Mouse (Mus musculus): ENCODE measurements at regions not wholly inside any gene's neighbourhood (a gene's known extent, or its start where the extent isn't known, plus 50 kb on each side); places are given as distances from the start of the nearest gene placed in this dataset.
"Not testable (repeated sequence)": the region's sequence is repeated elsewhere in the genome, so short reads cannot be mapped to it uniquely, and the experiment has no call there.

GRCm38 (mm10) chr5:76081379-76081778 is 58.7 kb upstream of the Srd5a3 start:
- not testable (repeated sequence) for H3K4me1 ChIP-seq (replicated peaks); ATAC-seq (ENCODE audit: low read depth); H3K9ac ChIP-seq; H3K4me2 ChIP-seq; H3K36me3 ChIP-seq; H3K27me3 ChIP-seq; H3K9me3 ChIP-seq (replicated peaks); DNase-seq; H3K27ac ChIP-seq; H3K4me3 ChIP-seq (replicated peaks)
- WGBS (ENCODE audit: insufficient replicate concordance), result 69% methylated on average over 2 of the region's 2 CpGs

GRCm38 (mm10) chr5:76080429-76080828 is 59.6 kb upstream of the Srd5a3 start:
- Histone ChIP-seq H3K4me3 (replicated peaks) (no peak overlapping the region), H3K9me3 (replicated peaks) (no peaks in the 10 kb centered on the region), H3K36me3 (no peaks in the 10 kb centered on the region), H3K4me1 (replicated peaks) (peaks cover 4% of the 10 kb centered on the region), H3K27ac (no peak overlapping the region), H3K4me2 (no peak overlapping the region), H3K27me3 (no peaks in the 10 kb centered on the region), H3K9ac (no peak overlapping the region)
- ATAC-seq (ENCODE audit: low read depth) (no peak), DNase-seq (no peak)
- 74% methylated on average over 8 of the region's 8 CpGs for WGBS (ENCODE audit: insufficient replicate concordance)

- Histone ChIP-seq H3K4me1 (replicated peaks) (peaks cover 4% of the 10 kb centered on the region), H3K4me3 (replicated peaks) (no peak overlapping the region), H3K27me3 (no peaks in the 10 kb centered on the region), H3K9ac (no peak overlapping the region), H3K9me3 (replicated peaks) (no peaks in the 10 kb centered on the region), H3K27ac (peak overlapping the region; percentile 61), H3K4me2 (no peak overlapping the region), H3K36me3 (no peaks in the 10 kb centered on the region)
- ATAC-seq (ENCODE audit: low read depth), result peak; percentile 65
- peak; percentile 12 for DNase-seq
- WGBS (ENCODE audit: insufficient replicate concordance), result 29% methylated on average over 11 of the region's 11 CpGs
Measured at GRCm38 (mm10) chr5:76079204-76080025, 60.7 kb upstream of the Srd5a3 start.

- 55% methylated on average over 1 of the region's 1 CpGs for WGBS (ENCODE audit: insufficient replicate concordance)
- peaks cover 4% of the 10 kb centered on the region for H3K4me1 ChIP-seq (replicated peaks)
- DNase-seq (no peak), ATAC-seq (ENCODE audit: low read depth) (no peak)
- H3K36me3 ChIP-seq, result no peaks in the 10 kb centered on the region
- no peak overlapping the region for H3K4me2 ChIP-seq
- no peak overlapping the region for H3K27ac ChIP-seq
- H3K4me3 ChIP-seq (replicated peaks), result no peak overlapping the region
- no peaks in the 10 kb centered on the region for H3K9me3 ChIP-seq (replicated peaks)
- H3K9ac ChIP-seq, result no peak overlapping the region
- no peaks in the 10 kb centered on the region for H3K27me3 ChIP-seq
Measured at GRCm38 (mm10) chr5:76078485-76078884, 61.6 kb upstream of the Srd5a3 start.

- WGBS (ENCODE audit: insufficient replicate concordance), result 44% methylated on average over 7 of the region's 7 CpGs
- Histone ChIP-seq H3K4me2 (no peak overlapping the region), H3K36me3 (no peaks in the 10 kb centered on the region)
Measured at GRCm38 (mm10) chr5:76076283-76076682, 63.8 kb upstream of the Srd5a3 start.

GRCm38 (mm10) chr5:76075401-76075800 is 64.7 kb upstream of the Srd5a3 start:
- H3K4me3 ChIP-seq (replicated peaks), result no peak overlapping the region
- no peak overlapping the region for H3K27ac ChIP-seq
- no peaks in the 10 kb centered on the region for H3K9me3 ChIP-seq (replicated peaks)
- no peak overlapping the region for H3K9ac ChIP-seq
- peaks cover 4% of the 10 kb centered on the region for H3K4me1 ChIP-seq (replicated peaks)
- DNase-seq (no peak), ATAC-seq (ENCODE audit: low read depth) (no peak)
- no peak overlapping the region for H3K4me2 ChIP-seq
- 25% methylated on average over 8 of the region's 8 CpGs for WGBS (ENCODE audit: insufficient replicate concordance)
- no peaks in the 10 kb centered on the region for H3K27me3 ChIP-seq
- no peaks in the 10 kb centered on the region for H3K36me3 ChIP-seq

More at GRCm38 (mm10) chr5:76076283-76076682, 63.8 kb upstream of the Srd5a3 start:
- ATAC-seq (ENCODE audit: low read depth), result no peak
- peaks cover 4% of the 10 kb centered on the region for H3K4me1 ChIP-seq (replicated peaks)
- no peak for DNase-seq
- H3K27me3 ChIP-seq, result no peaks in the 10 kb centered on the region
- no peaks in the 10 kb centered on the region for H3K9me3 ChIP-seq (replicated peaks)
- H3K9ac ChIP-seq, result no peak overlapping the region
- H3K4me3 ChIP-seq (replicated peaks), result no peak overlapping the region
- no peak overlapping the region for H3K27ac ChIP-seq

- Histone ChIP-seq H3K4me3 (replicated peaks) (no peak overlapping the region), H3K9ac (no peak overlapping the region), H3K27me3 (peaks cover 11% of the 10 kb centered on the region), H3K27ac (no peak overlapping the region), H3K9me3 (replicated peaks) (no peaks in the 10 kb centered on the region), H3K36me3 (no peaks in the 10 kb centered on the region), H3K4me1 (replicated peaks) (peaks cover 26% of the 10 kb centered on the region), H3K4me2 (no peak overlapping the region)
- DNase-seq (no peak), ATAC-seq (ENCODE audit: low read depth) (no peak)
- 33% methylated on average over 3 of the region's 3 CpGs for WGBS (ENCODE audit: insufficient replicate concordance)
Measured at GRCm38 (mm10) chr5:76067881-76068280, 72.2 kb upstream of the Srd5a3 start.

GRCm38 (mm10) chr5:76067231-76067630 is 72.8 kb upstream of the Srd5a3 start:
- no peak overlapping the region for H3K4me3 ChIP-seq (replicated peaks)
- no peaks in the 10 kb centered on the region for H3K9me3 ChIP-seq (replicated peaks)
- 11% methylated on average over 10 of the region's 10 CpGs for WGBS (ENCODE audit: insufficient replicate concordance)
- H3K36me3 ChIP-seq, result no peaks in the 10 kb centered on the region
- H3K4me1 ChIP-seq (replicated peaks), result peaks cover 27% of the 10 kb centered on the region
- H3K9ac ChIP-seq, result no peak overlapping the region
- no peak overlapping the region for H3K27ac ChIP-seq
- H3K4me2 ChIP-seq, result no peak overlapping the region
- peaks cover 11% of the 10 kb centered on the region for H3K27me3 ChIP-seq
- peak; percentile 2 for DNase-seq
- no peak for ATAC-seq (ENCODE audit: low read depth)

GRCm38 (mm10) chr5:76065789-76066188 is 74.3 kb upstream of the Srd5a3 start:
- DNase-seq (no peak), ATAC-seq (ENCODE audit: low read depth) (no peak)
- Histone ChIP-seq H3K36me3 (no peaks in the 10 kb centered on the region), H3K27me3 (peaks cover 11% of the 10 kb centered on the region), H3K9me3 (replicated peaks) (no peaks in the 10 kb centered on the region), H3K4me1 (replicated peaks) (peaks cover 27% of the 10 kb centered on the region), H3K4me3 (replicated peaks) (no peak overlapping the region), H3K4me2 (no peak overlapping the region), H3K27ac (no peak overlapping the region), H3K9ac (no peak overlapping the region)
- WGBS (ENCODE audit: insufficient replicate concordance), result 14% methylated on average over 4 of the region's 4 CpGs

GRCm38 (mm10) chr5:76065227-76065626 is 74.8 kb upstream of the Srd5a3 start:
- WGBS (ENCODE audit: insufficient replicate concordance), result 69% methylated on average over 6 of the region's 6 CpGs
- no peak overlapping the region for H3K4me2 ChIP-seq
- peaks cover 27% of the 10 kb centered on the region for H3K4me1 ChIP-seq (replicated peaks)
- no peak overlapping the region for H3K4me3 ChIP-seq (replicated peaks)
- H3K36me3 ChIP-seq, result no peaks in the 10 kb centered on the region
- ATAC-seq (ENCODE audit: low read depth) (no peak), DNase-seq (no peak)
- no peaks in the 10 kb centered on the region for H3K9me3 ChIP-seq (replicated peaks)
- H3K27ac ChIP-seq, result no peak overlapping the region
- no peak overlapping the region for H3K9ac ChIP-seq
- peaks cover 11% of the 10 kb centered on the region for H3K27me3 ChIP-seq

GRCm38 (mm10) chr5:76064686-76065085 is 75.4 kb upstream of the Srd5a3 start:
- ATAC-seq (ENCODE audit: low read depth), result no peak
- no peaks in the 10 kb centered on the region for H3K36me3 ChIP-seq
- no peak overlapping the region for H3K9ac ChIP-seq
- H3K4me3 ChIP-seq (replicated peaks), result no peak overlapping the region
- WGBS (ENCODE audit: insufficient replicate concordance), result 70% methylated on average over 5 of the region's 5 CpGs
- peaks cover 11% of the 10 kb centered on the region for H3K27me3 ChIP-seq
- peaks cover 27% of the 10 kb centered on the region for H3K4me1 ChIP-seq (replicated peaks)
- H3K4me2 ChIP-seq, result no peak overlapping the region
- no peak for DNase-seq
- no peak overlapping the region for H3K27ac ChIP-seq
- no peaks in the 10 kb centered on the region for H3K9me3 ChIP-seq (replicated peaks)

GRCm38 (mm10) chr5:76063473-76063872 is 76.6 kb upstream of the Srd5a3 start:
- H3K9ac ChIP-seq, result no peak overlapping the region
- ATAC-seq (ENCODE audit: low read depth), result peak; percentile 91
- H3K27ac ChIP-seq, result no peak overlapping the region; the same call in 1 of the 2 replicates
- peaks cover 27% of the 10 kb centered on the region for H3K4me1 ChIP-seq (replicated peaks)
- H3K4me3 ChIP-seq (replicated peaks), result no peak overlapping the region
- peaks cover 11% of the 10 kb centered on the region for H3K27me3 ChIP-seq
- WGBS (ENCODE audit: insufficient replicate concordance), result 6% methylated on average over 6 of the region's 6 CpGs
- H3K4me2 ChIP-seq, result no peak overlapping the region
- H3K36me3 ChIP-seq, result no peaks in the 10 kb centered on the region
- peak; percentile 58 for DNase-seq
- H3K9me3 ChIP-seq (replicated peaks), result no peaks in the 10 kb centered on the region
